Mouse (Mus musculus) brain, embryonic 14.5 days (tissue): ENCODE measurements at regions not wholly inside any gene's neighbourhood (a gene's known extent, or its start where the extent isn't known, plus 50 kb on each side); places are given as distances from the start of the nearest gene placed in this dataset.

Experiments
- DNase-seq: peaks from one replicate; pipeline ENCODE4 v3.0.0-alpha.2; 2011; ENCODE audit warnings: low read depth
- CTCF ChIP-seq: fragments of 200-500 bp; IDR thresholded peaks from 2 replicates; pipeline ENCODE4 v1.5.1; 2012; ENCODE audit warnings: inconsistent platforms, mild to moderate bottlenecking, moderate library complexity, borderline replicate concordance; ENCODE audit not compliant: insufficient read depth, insufficient read length; ENCODE audit errors: extremely low read depth
- POLR2A ChIP-seq: fragments of 200-500 bp; IDR thresholded peaks from 2 replicates; pipeline ENCODE4 v1.6.1; 2012; ENCODE audit warnings: mild to moderate bottlenecking, inconsistent platforms, borderline replicate concordance; ENCODE audit not compliant: poor library complexity, insufficient read depth, insufficient read length, severe bottlenecking; ENCODE audit errors: extremely low read depth

DNA sequence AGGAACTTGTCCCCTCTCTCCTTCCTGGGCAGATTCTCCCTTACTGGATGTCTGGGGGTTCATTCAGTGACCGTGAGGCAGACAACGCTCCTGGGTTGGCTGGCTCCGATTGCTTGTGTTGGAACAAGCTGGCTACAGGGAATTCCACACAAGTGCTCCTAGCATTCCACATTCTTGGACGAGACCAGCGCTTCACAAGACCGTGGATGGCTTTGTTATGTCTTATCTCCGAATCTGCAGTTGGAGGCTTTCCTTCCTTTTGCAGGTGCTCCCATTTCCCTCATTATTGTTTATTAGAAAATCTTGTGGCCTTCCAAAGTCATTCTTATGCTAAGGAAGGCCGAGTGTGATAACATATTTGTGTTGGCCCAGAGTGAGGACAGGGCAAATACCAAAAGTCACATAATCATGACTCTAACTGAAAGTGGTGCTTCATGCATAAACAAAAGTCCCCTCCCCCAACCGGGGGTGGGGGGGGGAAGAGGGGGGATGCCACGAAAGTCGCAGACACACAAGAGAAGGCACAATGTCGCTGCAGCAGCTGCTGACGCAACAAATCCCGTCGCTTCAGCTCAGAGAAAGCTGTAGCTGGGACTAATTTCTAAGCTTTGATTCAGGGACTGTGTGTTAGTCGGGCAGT is 61.7 kb upstream of the Gm15217 start:
- DNase-seq, result peak; percentile 6
- TF ChIP-seq POLR2A, result no peak
- no peak for TF ChIP-seq CTCF

DNA sequence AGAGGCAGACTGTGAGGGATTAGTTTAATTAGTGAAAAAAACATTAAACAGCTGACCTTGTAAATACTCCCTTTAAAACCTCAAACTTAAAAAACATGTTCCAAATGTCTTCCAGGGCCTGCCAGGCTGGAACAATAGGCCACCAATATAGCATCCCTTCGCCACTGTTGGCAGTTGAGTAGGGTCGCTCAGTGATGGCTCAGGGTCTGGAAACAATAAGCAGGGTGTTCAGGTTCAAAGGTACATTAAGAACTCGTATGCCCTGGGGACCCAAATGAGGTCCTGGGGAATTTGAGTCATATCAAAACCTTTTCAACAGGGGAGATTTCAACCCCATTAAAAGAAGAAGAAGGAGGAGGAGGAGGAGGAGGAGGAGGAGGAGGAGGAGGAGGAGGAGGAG is 51.1 kb upstream of the Gm15217 start:
- no peak for DNase-seq
- no peak for TF ChIP-seq CTCF
- TF ChIP-seq POLR2A, result no peak
